Mouse (Mus musculus) ES-Bruce4 (cell line): ENCODE measurements around the gene 0610040J01Rik. TPM values are rescaled to one million over a fixed set of nuclear protein-coding genes. Genes with fewer than 3 reads are reported as not detected.
A peak's percentile ranks its signal among the peaks of the same experiment; 100 is the strongest.
"Not testable (repeated sequence)": the region's sequence is repeated elsewhere in the genome, so short reads cannot be mapped to it uniquely, and the experiment has no call there.

Experiments used
- H3K27ac ChIP-seq: 2 replicates; pipeline ENCODE4 v1.5.1; 2012; ENCODE audit warnings: low read length, inconsistent platforms; ENCODE audit not compliant: insufficient read depth
- H3K27me3 ChIP-seq: 2 replicates; pipeline ENCODE4 v1.6.1; 2012; ENCODE audit warnings: mild to moderate bottlenecking, low read length, inconsistent platforms; ENCODE audit not compliant: control insufficient read depth, poor library complexity, insufficient read depth, severe bottlenecking
- H3K36me3 ChIP-seq: 2 replicates; pipeline ENCODE4 v1.6.1; 2012; ENCODE audit warnings: inconsistent platforms, mild to moderate bottlenecking, low read length, moderate library complexity; ENCODE audit not compliant: control insufficient read depth, poor library complexity, insufficient read depth, severe bottlenecking
- H3K4me1 ChIP-seq: one replicate; pipeline ENCODE4 v1.8.1; 2011; ENCODE audit warnings: low read length; ENCODE audit not compliant: control insufficient read depth, insufficient read depth
- H3K4me3 ChIP-seq: 2 replicates; pipeline ENCODE4 v1.5.1; 2011; ENCODE audit warnings: low read depth, mild to moderate bottlenecking, low read length
- H3K9ac ChIP-seq: 2 replicates; pipeline ENCODE4 v1.6.1; 2012; ENCODE audit warnings: low read depth, mild to moderate bottlenecking, inconsistent platforms; ENCODE audit not compliant: poor library complexity, severe bottlenecking
- H3K9me3 ChIP-seq: replicated peaks from 2 replicates; pipeline ENCODE4 v1.6.1; 2012; ENCODE audit warnings: mild to moderate bottlenecking, low read length, inconsistent platforms; ENCODE audit not compliant: control insufficient read depth, poor library complexity, insufficient read depth, severe bottlenecking
- CTCF ChIP-seq: IDR thresholded peaks from one replicate; pipeline ENCODE4 v1.8.1; 2011; ENCODE audit warnings: low read depth, low read length
- EP300 ChIP-seq: IDR thresholded peaks from 2 replicates; pipeline ENCODE4 v1.6.1; 2011; ENCODE audit warnings: low read depth, low read length; ENCODE audit not compliant: insufficient read depth
- POLR2A ChIP-seq: IDR thresholded peaks from one replicate; pipeline ENCODE4 v1.8.1; 2011; ENCODE audit warnings: low read length; ENCODE audit not compliant: insufficient read depth
- polyA plus RNA-seq: library from polyadenylated mRNA; stranded (reverse); fragments of >200 nt; gene quantifications from 2 replicates; pipeline ENCODE4 v1.2.4, GENCODE M21; 2011; ENCODE audit warnings: low read depth; ENCODE audit not compliant: missing spikeins, insufficient read depth, insufficient read length

The 0610040J01Rik gene
- polyA plus RNA-seq, 1 experiment, result 0.79 TPM

DNA sequence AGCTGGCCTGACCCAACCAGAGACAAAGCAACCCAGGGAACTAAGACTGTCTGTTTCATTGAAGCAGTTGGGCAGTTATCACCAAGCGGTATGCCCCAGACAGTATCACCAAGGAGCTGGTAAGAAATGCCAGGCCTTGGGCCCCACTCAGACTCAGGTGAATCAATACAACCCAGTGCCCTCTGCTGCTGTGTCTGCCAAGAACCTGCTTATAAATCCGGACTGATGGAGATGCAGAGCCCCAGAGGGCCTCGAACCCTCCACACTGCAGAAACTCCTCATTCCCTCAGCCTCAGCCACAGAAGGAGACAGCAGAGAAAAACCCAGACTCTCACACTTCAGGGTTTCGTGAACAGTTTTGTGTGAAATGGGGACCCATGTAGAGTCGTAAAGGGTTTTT lies 74.1 kb downstream of the 0610040J01Rik start:
- TF ChIP-seq POLR2A (no peak), EP300 (no peak), CTCF (no peak)
- Histone ChIP-seq H3K27me3 (no peaks in the 10 kb centered on the region), H3K27ac (no peak overlapping the region), H3K4me3 (no peak overlapping the region), H3K9ac (no peak overlapping the region), H3K36me3 (no peaks in the 10 kb centered on the region), H3K9me3 (no peaks in the 10 kb centered on the region), H3K4me1 (no peaks in the 10 kb centered on the region)

DNA sequence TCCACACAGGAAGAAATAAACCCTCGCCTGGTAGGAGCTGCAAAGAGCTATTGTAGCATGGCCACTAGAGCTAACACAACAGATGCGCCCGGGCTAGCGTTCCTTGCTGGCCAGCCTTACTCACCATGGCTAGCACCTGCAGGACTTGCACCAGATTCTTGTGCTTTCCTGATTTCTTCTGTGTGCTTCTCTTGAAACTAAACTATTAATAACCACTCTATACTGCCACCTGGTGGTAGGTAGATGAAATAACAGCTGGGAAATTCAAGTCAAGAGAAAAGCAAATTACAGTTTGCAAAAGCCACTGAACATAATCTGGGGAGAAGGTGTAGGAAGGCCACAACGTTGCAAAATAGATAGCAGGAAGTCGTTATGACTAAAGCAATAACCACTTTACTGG lies 74.5 kb downstream of the 0610040J01Rik start:
- Histone ChIP-seq H3K4me3 (no peak overlapping the region), H3K4me1 (no peaks in the 10 kb centered on the region), H3K9me3 (no peaks in the 10 kb centered on the region), H3K27me3 (no peaks in the 10 kb centered on the region), H3K27ac (no peak overlapping the region), H3K36me3 (no peaks in the 10 kb centered on the region), H3K9ac (no peak overlapping the region)
- no peak for TF ChIP-seq EP300
- TF ChIP-seq POLR2A, result no peak
- TF ChIP-seq CTCF, result peak; percentile 12

DNA sequence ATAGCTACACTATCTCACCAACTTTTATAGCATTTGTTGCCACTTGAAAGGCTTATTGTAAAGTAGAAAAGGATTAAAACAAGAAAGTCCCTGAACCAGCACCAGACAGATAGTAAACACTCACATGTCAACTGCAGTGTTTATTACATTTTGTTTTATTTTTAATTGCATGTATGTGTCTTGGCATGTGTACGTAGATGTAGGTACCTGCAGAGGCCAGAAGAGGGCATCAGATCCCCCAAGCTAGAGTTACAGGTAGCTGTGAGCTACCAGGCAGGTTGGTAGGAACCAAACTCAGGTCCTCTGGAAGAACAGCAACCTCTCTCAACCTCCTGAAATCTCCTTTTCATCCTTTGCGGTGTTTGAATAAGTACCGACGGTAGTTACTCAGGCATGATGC lies 74.9 kb downstream of the 0610040J01Rik start:
- no peaks in the 10 kb centered on the region for H3K4me1 ChIP-seq
- TF ChIP-seq EP300, result no peak
- peak; percentile 43 for TF ChIP-seq CTCF
- no peak for TF ChIP-seq POLR2A
- H3K9me3 ChIP-seq, result no peaks in the 10 kb centered on the region
- no peaks in the 10 kb centered on the region for H3K27me3 ChIP-seq
- H3K9ac ChIP-seq, result no peak overlapping the region
- no peak overlapping the region for H3K27ac ChIP-seq
- no peaks in the 10 kb centered on the region for H3K36me3 ChIP-seq
- no peak overlapping the region for H3K4me3 ChIP-seq

GRCm38 (mm10) chr5:63891241-63891640 lies 79.1 kb downstream of the 0610040J01Rik start:
- H3K27ac ChIP-seq, result no peak overlapping the region

DNA sequence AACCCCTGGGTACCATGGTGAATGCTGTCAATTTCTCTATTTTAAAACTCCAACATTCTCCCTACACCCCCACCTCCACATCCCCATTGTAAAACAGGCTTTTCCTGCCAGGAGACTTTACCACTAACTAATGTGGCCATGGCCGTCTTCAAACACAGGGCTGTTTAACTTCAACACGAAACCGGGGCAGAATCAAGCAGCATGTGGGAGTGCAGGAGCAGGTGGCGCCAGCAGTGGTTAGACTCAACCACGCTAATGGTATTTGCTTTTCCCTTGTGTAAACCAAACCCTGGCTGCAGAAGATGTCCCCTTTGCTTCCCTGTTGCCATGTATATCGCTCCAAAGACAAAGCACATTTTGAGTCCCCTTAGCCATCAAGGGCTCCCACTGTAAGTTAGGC lies 79.7 kb downstream of the 0610040J01Rik start:
- no peaks in the 10 kb centered on the region for H3K9me3 ChIP-seq
- H3K9ac ChIP-seq, result no peak overlapping the region
- no peak overlapping the region for H3K4me3 ChIP-seq
- no peaks in the 10 kb centered on the region for H3K36me3 ChIP-seq
- no peak overlapping the region for H3K27ac ChIP-seq
- TF ChIP-seq EP300, result no peak
- no peak for TF ChIP-seq CTCF
- TF ChIP-seq POLR2A, result no peak
- no peaks in the 10 kb centered on the region for H3K27me3 ChIP-seq
- no peaks in the 10 kb centered on the region for H3K4me1 ChIP-seq

More at GRCm38 (mm10) chr5:63891241-63891640, 79.1 kb downstream of the 0610040J01Rik start:
- no peaks in the 10 kb centered on the region for H3K9me3 ChIP-seq
- H3K36me3 ChIP-seq, result no peaks in the 10 kb centered on the region
- no peaks in the 10 kb centered on the region for H3K4me1 ChIP-seq
- TF ChIP-seq CTCF, result no peak
- no peak for TF ChIP-seq POLR2A
- no peak for TF ChIP-seq EP300
- H3K27me3 ChIP-seq, result no peaks in the 10 kb centered on the region
- no peak overlapping the region for H3K9ac ChIP-seq
- H3K4me3 ChIP-seq, result no peak overlapping the region

- not testable (repeated sequence) for H3K4me1 ChIP-seq, H3K9ac ChIP-seq, H3K4me3 ChIP-seq, H3K9me3 ChIP-seq, H3K36me3 ChIP-seq, H3K27ac ChIP-seq, H3K27me3 ChIP-seq
Measured at GRCm38 (mm10) chr5:63897001-63897819, 85.0 kb downstream of the 0610040J01Rik start.
